Mouse (Mus musculus) bone marrow macrophage, adult 2 months (primary cell): ENCODE measurements at regions not wholly inside any gene's neighbourhood (a gene's known extent, or its start where the extent isn't known, plus 50 kb on each side); places are given as distances from the start of the nearest gene placed in this dataset.

Source experiments
- CTCF ChIP-seq: IDR thresholded peaks from 2 replicates; pipeline ENCODE4 v1.5.1; 2012; ENCODE audit warnings: low read depth, mild to moderate bottlenecking, low read length, moderate library complexity
- POLR2A ChIP-seq: IDR thresholded peaks from 2 replicates; pipeline ENCODE4 v1.6.1; 2012; ENCODE audit warnings: mild to moderate bottlenecking, low read depth, low read length, borderline replicate concordance

DNA sequence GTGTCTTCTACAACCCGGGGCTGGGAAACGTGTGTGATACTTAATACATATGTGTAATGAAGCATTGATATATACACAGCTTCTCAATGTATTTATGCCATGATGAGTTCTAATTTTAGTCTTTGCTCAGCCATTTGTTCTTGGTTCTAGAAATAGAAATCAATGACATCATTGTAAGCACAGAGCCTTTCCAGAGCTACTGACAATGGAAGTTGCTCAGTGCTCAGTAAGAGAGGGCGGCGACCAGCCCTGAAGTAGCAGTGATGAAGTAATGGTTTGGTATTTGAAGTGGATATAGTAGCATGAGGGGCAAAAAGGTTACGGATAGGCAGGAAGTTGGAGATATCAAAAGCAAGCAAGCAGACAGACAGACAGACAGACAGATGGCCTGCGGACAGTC, 173.8 kb upstream of the Atp5g3 start:
- TF ChIP-seq POLR2A = no peak
- TF ChIP-seq CTCF = no peak
